Comparison of ENCODE assay signal across 9 mouse cellular contexts in genomic region chr6:97250966-97251365, GRCm38 (mm10). TPM values are rescaled to one million over a fixed set of nuclear protein-coding genes. Genes with fewer than 3 reads are reported as not detected.
DNase-seq lines count a peak whose midpoint lies in the region; ATAC-seq and TF ChIP-seq lines count a peak whose summit lies in the region.
"Had no signal": no experiment of that assay in that cellular context is flagged by ENCODE, and none has a peak within 500 bp of the region (broad histone marks: within the 10 kb centered on the region; RNA-seq: fewer than 3 reads in every experiment).

No protein-coding gene starts in this region.

- no peak overlapping the region for H3K9ac ChIP-seq in forebrain, embryonic 11.5 days (ENCODE audit: low read length)
- no peak overlapping the region for H3K9ac ChIP-seq in forebrain, embryonic 16.5 days (replicated peaks; ENCODE audit: low read depth, low read length)
- H3K9ac ChIP-seq in liver, embryonic 14.5 days (replicated peaks): no peak overlapping the region
- H3K9ac ChIP-seq: limb, embryonic 13.5 days had no signal

- no peak overlapping the region for H3K4me3 ChIP-seq in forebrain, embryonic 11.5 days (ENCODE audit: low read depth, low read length)
- no peak overlapping the region for H3K4me3 ChIP-seq in forebrain, embryonic 16.5 days (replicated peaks; ENCODE audit: low read length)
- H3K4me3 ChIP-seq in liver, embryonic 14.5 days (ENCODE audit: insufficient read depth in 1 of 2, low read depth in 2 of 2, low read length in 2 of 2): no peak overlapping the region
- H3K4me3 ChIP-seq: limb, embryonic 13.5 days had no signal

- no peak overlapping the region for H3K27ac ChIP-seq in forebrain, embryonic 11.5 days (ENCODE audit: low read depth, low read length)
- H3K27ac ChIP-seq in forebrain, embryonic 16.5 days (ENCODE audit: low read length): no peak overlapping the region
- H3K27ac ChIP-seq in liver, embryonic 14.5 days: no peak overlapping the region
- H3K27ac ChIP-seq: limb, embryonic 13.5 days had no signal

- peak; percentile 75 for TF ChIP-seq CTCF in liver, embryonic 14.5 days (IDR thresholded peaks at IDR 0.05; ENCODE audit: low read depth)

- H3K4me1 ChIP-seq in forebrain, embryonic 11.5 days (replicated peaks; ENCODE audit: control insufficient read depth, insufficient read depth, low read length): no peaks in the 10 kb centered on the region
- H3K4me1 ChIP-seq in forebrain, embryonic 16.5 days (replicated peaks; ENCODE audit: control insufficient read depth, insufficient read depth, low read length): no peaks in the 10 kb centered on the region
- no peaks in the 10 kb centered on the region for H3K4me1 ChIP-seq in liver, embryonic 14.5 days (replicated peaks; ENCODE audit: control insufficient read depth in 2 of 2, insufficient read depth in 2 of 2, low read length in 1 of 2)

- WGBS in forebrain, embryonic 11.5 days: 48% methylated on average over 6 of the region's 6 CpGs
- WGBS in forebrain, embryonic 16.5 days: 40% methylated on average over 6 of the region's 6 CpGs
- WGBS in liver, embryonic 14.5 days (ENCODE audit: insufficient replicate concordance): 26% methylated on average over 6 of the region's 6 CpGs

- peak; percentile 56 for DNase-seq in forebrain, embryonic 11.5 days (ENCODE audit: low spot score)
- DNase-seq in c-Kit-positive CD71-negative TER-119-negative erythroid progenitor cells, embryonic 14.5 days (ENCODE audit: low read depth): peak; percentile 60
- peak; percentile 26 to 65 for DNase-seq in frontal cortex, postnatal 36 days (ENCODE audit: low spot score in 2 of 2)
- DNase-seq in kidney, adult 8-10 months: peak; percentile 37 to 70
- DNase-seq in liver, embryonic 14.5 days (ENCODE audit: low read depth in 3 of 3, low spot score in 3 of 3): peak; percentile 14 to 24 (median 20)
- peak; percentile 65 to 67 for DNase-seq in right cerebral cortex, adult 2 months (ENCODE audit: low spot score in 2 of 2)

- ATAC-seq in forebrain, embryonic 11.5 days (replicated peaks; ENCODE audit: low FRiP score): no peak
- ATAC-seq in forebrain, embryonic 16.5 days: no peak
- peak; percentile 89 for ATAC-seq in CD4-positive, CD25-positive, alpha-beta regulatory T cell, adult 4 months
- ATAC-seq in liver, embryonic 14.5 days (ENCODE audit: insufficient read depth): no peak

- H3K4me2 ChIP-seq in forebrain, embryonic 11.5 days (ENCODE audit: low read depth, low read length, severe bottlenecking): no peak overlapping the region
- no peak overlapping the region for H3K4me2 ChIP-seq in forebrain, embryonic 16.5 days (ENCODE audit: low read length)
- no peak overlapping the region for H3K4me2 ChIP-seq in liver, embryonic 14.5 days (ENCODE audit: low read depth)
- H3K4me2 ChIP-seq: limb, embryonic 13.5 days had no signal

- TF ChIP-seq EP300 in liver, embryonic 14.5 days (IDR thresholded peaks at IDR 0.05; ENCODE audit: low read depth): no peak

- H3K36me3 ChIP-seq in forebrain, embryonic 11.5 days (ENCODE audit: control insufficient read depth, insufficient read depth, low read length): no peaks in the 10 kb centered on the region
- H3K36me3 ChIP-seq in forebrain, embryonic 16.5 days (ENCODE audit: control insufficient read depth, insufficient read depth): no peaks in the 10 kb centered on the region
- no peaks in the 10 kb centered on the region for H3K36me3 ChIP-seq in liver, embryonic 14.5 days (replicated peaks; ENCODE audit: control insufficient read depth, insufficient read depth, low read depth)
- H3K36me3 ChIP-seq: limb, embryonic 13.5 days had no signal

- H3K9me3 ChIP-seq in forebrain, embryonic 11.5 days (ENCODE audit: control insufficient read depth, low read length): no peaks in the 10 kb centered on the region
- no peaks in the 10 kb centered on the region for H3K9me3 ChIP-seq in forebrain, embryonic 16.5 days (ENCODE audit: control insufficient read depth, low read length)
- no peaks in the 10 kb centered on the region for H3K9me3 ChIP-seq in liver, embryonic 14.5 days (ENCODE audit: control insufficient read depth, low read length)
- H3K9me3 ChIP-seq: limb, embryonic 13.5 days had no signal

- no peaks in the 10 kb centered on the region for H3K27me3 ChIP-seq in forebrain, embryonic 11.5 days (ENCODE audit: control insufficient read depth, insufficient read depth, low read length)
- no peaks in the 10 kb centered on the region for H3K27me3 ChIP-seq in forebrain, embryonic 16.5 days (replicated peaks; ENCODE audit: control insufficient read depth, insufficient read depth, low read length)
- no peaks in the 10 kb centered on the region for H3K27me3 ChIP-seq in liver, embryonic 14.5 days (ENCODE audit: control insufficient read depth, insufficient read depth, low read length)

RNA-seq across cellular contexts. Expression of gene Lmod3, which starts 1.6 kb away (rescaled TPM):
- polyA plus RNA-seq in forebrain, embryonic 11.5 days (2014; fragmentation: Nextera tagmentation; extraction: Ambion mirVana): not detected in 2 replicates
- polyA plus RNA-seq in forebrain, embryonic 16.5 days (2015; fragmentation: Nextera tagmentation; extraction: Ambion mirVana): not detected in 2 replicates
- polyA plus RNA-seq in CD4-positive, CD25-positive, alpha-beta regulatory T cell, adult 4 months (2017; shearing (Covaris generic)): under 1 TPM in 1 of 2 experiments, not detected in 1; 0.24 TPM
- polyA plus RNA-seq in liver, embryonic 14.5 days (2012; rRNA removed): not detected in 2 replicates
- polyA plus RNA-seq in liver, embryonic 14.5 days (2014; fragmentation: Nextera tagmentation; extraction: Ambion mirVana): not detected in 2 replicates

RNA-seq across cellular contexts. Expression of gene Arl6ip5, which starts 40.5 kb away (rescaled TPM):
- polyA plus RNA-seq in forebrain, embryonic 11.5 days (2014; fragmentation: Nextera tagmentation; extraction: Ambion mirVana): 36.4 and 36.9 TPM in 2 replicates
- 116 and 130 TPM in 2 replicates for polyA plus RNA-seq in forebrain, embryonic 16.5 days (2015; fragmentation: Nextera tagmentation; extraction: Ambion mirVana)
- polyA plus RNA-seq in CD4-positive, CD25-positive, alpha-beta regulatory T cell, adult 4 months (2017; shearing (Covaris generic)): 100 to 1,000 TPM; 189 to 278 TPM
- 19.4 and 25.6 TPM in 2 replicates for polyA plus RNA-seq in liver, embryonic 14.5 days (2012; rRNA removed)
- 15.8 and 17.1 TPM in 2 replicates for polyA plus RNA-seq in liver, embryonic 14.5 days (2014; fragmentation: Nextera tagmentation; extraction: Ambion mirVana)

RNA-seq across cellular contexts. Expression of gene Uba3, which starts 45.5 kb away (rescaled TPM):
- 105 and 107 TPM in 2 replicates for polyA plus RNA-seq in forebrain, embryonic 11.5 days (2014; fragmentation: Nextera tagmentation; extraction: Ambion mirVana)
- polyA plus RNA-seq in forebrain, embryonic 16.5 days (2015; fragmentation: Nextera tagmentation; extraction: Ambion mirVana): 99.9 and 101 TPM in 2 replicates
- 10 to 100 TPM; 43.0 TPM for polyA plus RNA-seq in CD4-positive, CD25-positive, alpha-beta regulatory T cell, adult 4 months (2017; shearing (Covaris generic))
- polyA plus RNA-seq in liver, embryonic 14.5 days (2012; rRNA removed): 15.2 and 22.3 TPM in 2 replicates
- 24.9 and 25.5 TPM in 2 replicates for polyA plus RNA-seq in liver, embryonic 14.5 days (2014; fragmentation: Nextera tagmentation; extraction: Ambion mirVana)
